Mouse (Mus musculus): ENCODE data around the gene Secisbp2. TPM values are rescaled to one million over a fixed set of nuclear protein-coding genes. Genes with fewer than 3 reads are reported as not detected.

The Secisbp2 gene
- polyA plus RNA-seq, 1 experiment from 2014 or later: 29.5 TPM

DNA sequence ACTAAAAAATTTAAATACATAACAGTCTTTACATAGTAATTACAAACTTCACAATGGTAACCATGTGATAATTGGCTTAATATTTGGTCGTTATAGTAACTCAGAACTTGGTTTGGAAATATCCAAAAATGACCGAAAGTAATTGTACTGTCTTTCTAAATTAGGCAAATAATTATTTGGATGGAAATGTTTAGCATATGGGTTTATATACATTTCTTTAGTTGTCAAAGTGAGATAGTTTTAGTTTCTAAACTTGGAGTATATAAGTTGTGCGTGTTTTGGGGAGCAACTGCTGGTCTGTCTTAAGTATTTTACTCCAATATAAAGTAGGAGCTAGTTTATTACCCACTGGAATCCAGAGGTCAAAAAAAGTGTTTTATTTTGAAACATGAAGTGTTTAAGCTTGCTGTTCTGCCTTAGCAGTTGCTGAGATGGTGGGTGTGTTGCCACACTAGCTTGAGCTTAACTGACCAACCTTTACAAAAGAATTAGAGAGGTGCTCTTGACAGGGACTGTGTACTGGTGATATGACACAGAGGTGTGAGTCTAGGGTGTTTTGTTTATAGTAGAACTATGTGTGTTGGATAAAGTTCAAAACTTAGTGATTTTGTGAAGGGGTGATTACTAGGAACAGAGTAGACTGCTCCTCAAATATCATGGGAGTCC lies 5.0 kb upstream of the Secisbp2 start:
- 26% methylated on average over 3 of the region's 3 CpGs for WGBS
- Histone ChIP-seq H3K9ac (ENCODE audit: low read length) (peak overlapping the region; percentile 85), H3K36me3 (ENCODE audit: control insufficient read depth, insufficient read depth, low read length) (no peaks in the 10 kb centered on the region), H3K9me3 (replicated peaks; ENCODE audit: control insufficient read depth, low read length) (no peaks in the 10 kb centered on the region), H3K4me2 (ENCODE audit: low read length) (peak overlapping the region; percentile 79), H3K27ac (ENCODE audit: low read depth, low read length) (no peak overlapping the region), H3K27me3 (replicated peaks; ENCODE audit: control insufficient read depth, insufficient read depth, low read length) (no peaks in the 10 kb centered on the region), H3K4me3 (ENCODE audit: low read depth, low read length) (peak overlapping the region; percentile 69), H3K4me1 (ENCODE audit: control insufficient read depth, insufficient read depth, low read length) (peaks cover 19% of the 10 kb centered on the region)
- DNase-seq (ENCODE audit: low spot score) (no peak), ATAC-seq (no peak)

DNA sequence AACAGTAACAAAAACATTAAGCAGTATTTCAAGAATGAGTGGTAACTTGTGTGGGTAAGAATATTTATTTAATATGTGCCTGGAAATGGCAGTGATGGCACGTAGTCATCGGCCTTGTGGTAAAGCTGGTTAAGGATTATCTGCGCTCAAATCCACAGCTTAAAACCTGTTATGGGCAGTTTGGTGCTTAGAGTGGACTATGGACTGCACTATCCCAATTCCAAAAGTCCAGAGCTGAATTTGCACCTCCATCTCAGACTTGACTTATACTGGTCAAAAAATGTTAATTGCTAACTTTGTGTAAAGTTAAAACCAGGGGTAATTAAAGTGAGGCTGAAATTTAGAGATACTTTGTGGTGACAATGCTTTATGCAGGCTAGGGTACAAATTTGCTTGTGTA lies 3.7 kb upstream of the Secisbp2 start:
- no peaks in the 10 kb centered on the region for H3K27me3 ChIP-seq (replicated peaks; ENCODE audit: control insufficient read depth, insufficient read depth, low read length)
- peaks cover 21% of the 10 kb centered on the region for H3K4me1 ChIP-seq (ENCODE audit: control insufficient read depth, insufficient read depth, low read length)
- H3K27ac ChIP-seq (ENCODE audit: low read depth, low read length): no peak overlapping the region
- DNase-seq (ENCODE audit: low spot score): no peak
- WGBS: 93% methylated on average over 3 of the region's 3 CpGs
- peak overlapping the region; percentile 32; the same call in 1 of the 2 replicates for H3K9ac ChIP-seq (ENCODE audit: low read length)
- peaks cover 2% of the 10 kb centered on the region; the same call in 1 of the 2 replicates for H3K36me3 ChIP-seq (ENCODE audit: control insufficient read depth, insufficient read depth, low read length)
- H3K9me3 ChIP-seq (replicated peaks; ENCODE audit: control insufficient read depth, low read length): no peaks in the 10 kb centered on the region
- no peak overlapping the region for H3K4me3 ChIP-seq (ENCODE audit: low read depth, low read length)
- no peak for ATAC-seq
- H3K4me2 ChIP-seq (ENCODE audit: low read length): peak overlapping the region; percentile 79

DNA sequence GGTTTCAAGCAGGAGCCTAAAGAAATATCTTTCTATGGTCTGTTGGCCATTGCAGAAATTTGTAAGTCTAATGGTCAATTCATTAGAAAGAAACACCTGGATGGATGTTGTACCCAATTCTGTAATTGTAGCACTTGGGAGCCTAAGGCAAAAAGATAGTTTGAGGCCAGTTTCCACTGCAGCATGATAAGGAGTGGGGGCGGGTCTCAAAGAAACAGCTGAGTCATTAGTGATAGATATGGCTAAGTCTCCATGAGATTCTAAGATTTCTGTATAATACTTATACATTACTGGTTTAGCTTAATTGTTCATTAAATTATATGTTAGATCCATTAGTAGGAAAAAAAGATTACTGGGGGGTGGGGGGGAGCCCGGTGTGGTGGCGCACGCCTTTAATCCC lies 3.3 kb upstream of the Secisbp2 start:
- no peak for ATAC-seq
- 85% methylated on average over 4 of the region's 4 CpGs for WGBS

DNA sequence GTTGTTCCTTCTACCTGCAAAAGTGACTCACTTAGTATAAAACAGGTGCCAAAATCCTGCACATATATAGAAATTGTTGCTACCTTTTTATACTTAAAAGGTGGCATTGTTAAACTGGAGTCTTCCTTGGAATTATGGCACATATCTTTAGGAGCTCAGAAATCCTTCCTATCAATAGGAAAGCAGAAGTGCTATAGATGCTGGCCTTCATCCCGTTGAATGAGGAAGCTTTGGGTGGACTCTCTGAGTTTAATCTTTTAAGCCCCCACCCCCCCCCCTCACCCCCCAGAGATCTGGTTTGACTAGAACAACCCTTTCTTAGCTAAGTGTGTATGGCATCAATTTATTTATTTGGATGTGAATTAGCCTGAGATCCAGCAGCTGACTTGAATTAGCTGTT lies 1.8 kb upstream of the Secisbp2 start:
- Histone ChIP-seq H3K4me2 (ENCODE audit: low read length) (no peak overlapping the region), H3K9ac (ENCODE audit: low read length) (no peak overlapping the region), H3K27me3 (replicated peaks; ENCODE audit: control insufficient read depth, insufficient read depth, low read length) (no peaks in the 10 kb centered on the region), H3K27ac (ENCODE audit: low read depth, low read length) (no peak overlapping the region), H3K9me3 (replicated peaks; ENCODE audit: control insufficient read depth, low read length) (no peaks in the 10 kb centered on the region), H3K4me3 (ENCODE audit: low read depth, low read length) (no peak overlapping the region), H3K4me1 (ENCODE audit: control insufficient read depth, insufficient read depth, low read length) (peaks cover 21% of the 10 kb centered on the region), H3K36me3 (ENCODE audit: control insufficient read depth, insufficient read depth, low read length) (peaks cover 18% of the 10 kb centered on the region; the same call in 1 of the 2 replicates)
- WGBS: 45% methylated on average over 1 of the region's 1 CpGs
- ATAC-seq (no peak), DNase-seq (ENCODE audit: low spot score) (no peak)

More for the DNA sequence above, 3.3 kb upstream of the Secisbp2 start:
- no peak for DNase-seq (ENCODE audit: low spot score)
- Histone ChIP-seq H3K4me1 (ENCODE audit: control insufficient read depth, insufficient read depth, low read length) (peaks cover 21% of the 10 kb centered on the region), H3K4me3 (ENCODE audit: low read depth, low read length) (no peak overlapping the region), H3K9me3 (replicated peaks; ENCODE audit: control insufficient read depth, low read length) (no peaks in the 10 kb centered on the region), H3K27me3 (replicated peaks; ENCODE audit: control insufficient read depth, insufficient read depth, low read length) (no peaks in the 10 kb centered on the region), H3K27ac (ENCODE audit: low read depth, low read length) (no peak overlapping the region), H3K36me3 (ENCODE audit: control insufficient read depth, insufficient read depth, low read length) (peaks cover 6% of the 10 kb centered on the region; the same call in 1 of the 2 replicates), H3K4me2 (ENCODE audit: low read length) (peak overlapping the region; percentile 79; the same call in 1 of the 2 replicates), H3K9ac (ENCODE audit: low read length) (no peak overlapping the region)

DNA sequence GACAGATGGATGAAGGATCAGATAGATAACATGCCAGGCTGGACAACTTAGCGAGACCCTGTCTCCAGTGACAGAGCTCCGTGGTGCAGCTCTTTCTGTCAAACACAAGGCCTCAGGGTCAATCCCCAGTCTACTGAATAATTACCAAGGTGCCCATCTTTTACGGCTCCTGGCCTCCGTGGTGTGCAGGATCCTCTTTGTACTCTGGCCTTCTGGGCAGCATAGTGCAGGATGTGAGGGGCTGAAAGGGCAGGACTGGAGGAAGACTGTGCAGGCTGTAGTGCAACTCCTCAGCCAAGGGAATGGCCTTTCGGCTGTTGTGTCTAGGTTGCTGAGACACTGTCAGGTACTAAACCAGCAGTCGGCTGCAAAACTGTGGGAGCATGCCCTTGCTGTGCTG lies 1.7 kb downstream of the Secisbp2 start:
- Histone ChIP-seq H3K9me3 (replicated peaks; ENCODE audit: control insufficient read depth, low read length) (no peaks in the 10 kb centered on the region), H3K4me3 (ENCODE audit: low read depth, low read length) (no peak overlapping the region), H3K4me2 (ENCODE audit: low read length) (no peak overlapping the region), H3K4me1 (ENCODE audit: control insufficient read depth, insufficient read depth, low read length) (peaks cover 7% of the 10 kb centered on the region), H3K27ac (ENCODE audit: low read depth, low read length) (no peak overlapping the region), H3K27me3 (replicated peaks; ENCODE audit: control insufficient read depth, insufficient read depth, low read length) (no peaks in the 10 kb centered on the region), H3K36me3 (ENCODE audit: control insufficient read depth, insufficient read depth, low read length) (peaks cover 51% of the 10 kb centered on the region), H3K9ac (ENCODE audit: low read length) (no peak overlapping the region)
- DNase-seq (ENCODE audit: low spot score) (no peak), ATAC-seq (no peak)
- WGBS: 94% methylated on average over 6 of the region's 6 CpGs

DNA sequence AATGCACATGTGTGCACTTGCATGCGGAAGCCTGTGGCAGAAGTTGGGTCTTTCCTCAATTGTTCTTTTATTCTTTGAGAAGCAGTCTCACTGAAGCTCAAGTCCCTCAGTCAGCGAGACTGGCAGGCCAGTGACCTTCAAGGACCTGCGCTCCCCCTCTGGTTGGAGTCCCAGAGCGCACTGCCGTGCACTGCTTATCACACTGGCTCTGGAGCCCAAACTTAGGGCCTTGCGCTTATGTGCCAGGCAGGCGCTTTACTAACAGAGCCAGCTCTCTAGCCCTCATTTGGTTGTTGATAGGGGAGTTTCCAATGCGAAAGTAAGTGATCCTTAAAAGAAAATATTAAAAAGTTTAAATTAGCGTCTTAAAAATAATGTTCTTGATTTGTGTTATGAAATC lies 2.5 kb downstream of the Secisbp2 start:
- Histone ChIP-seq H3K9me3 (replicated peaks; ENCODE audit: control insufficient read depth, low read length) (no peaks in the 10 kb centered on the region), H3K4me3 (ENCODE audit: low read depth, low read length) (no peak overlapping the region), H3K4me2 (ENCODE audit: low read length) (no peak overlapping the region), H3K36me3 (ENCODE audit: control insufficient read depth, insufficient read depth, low read length) (peaks cover 57% of the 10 kb centered on the region), H3K27ac (ENCODE audit: low read depth, low read length) (no peak overlapping the region), H3K4me1 (ENCODE audit: control insufficient read depth, insufficient read depth, low read length) (peaks cover 7% of the 10 kb centered on the region), H3K9ac (ENCODE audit: low read length) (no peak overlapping the region), H3K27me3 (replicated peaks; ENCODE audit: control insufficient read depth, insufficient read depth, low read length) (no peaks in the 10 kb centered on the region)
- WGBS: 97% methylated on average over 9 of the region's 9 CpGs
- DNase-seq (ENCODE audit: low spot score): no peak
- no peak for ATAC-seq

DNA sequence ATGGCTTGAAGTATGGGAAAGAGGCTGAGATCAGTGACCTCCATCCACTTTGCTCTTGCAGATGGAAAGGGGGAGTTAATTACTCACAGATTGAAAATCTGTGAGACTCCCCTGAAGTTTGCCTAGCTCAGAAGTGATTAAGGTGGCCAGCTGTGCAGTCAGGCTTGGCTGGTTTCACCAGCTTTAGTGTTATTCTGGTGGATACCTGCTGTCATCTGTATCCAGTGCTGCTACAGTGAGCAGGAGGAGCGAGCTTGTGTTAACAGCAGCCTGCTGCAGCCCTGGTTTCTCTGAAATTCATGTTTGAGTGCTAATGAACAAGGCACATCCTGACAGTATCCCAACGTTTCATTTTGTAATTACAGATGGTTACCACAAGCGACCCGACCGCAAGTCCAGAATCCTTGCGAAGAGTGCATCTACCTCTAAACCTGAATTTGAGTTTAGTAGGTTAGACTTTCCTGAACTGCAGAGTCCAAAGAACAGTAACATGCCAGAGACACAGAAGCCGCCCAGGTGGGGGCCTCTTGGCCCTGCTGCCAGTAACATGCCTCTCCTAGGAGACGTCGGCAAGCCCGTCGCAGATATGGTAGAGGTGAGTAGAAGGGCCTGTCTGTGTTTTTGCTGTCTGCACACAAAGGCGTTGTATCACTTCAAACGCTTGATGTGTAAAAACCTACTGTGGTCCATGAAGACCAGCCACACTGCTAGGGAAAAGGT lies 5.2 kb downstream of the Secisbp2 start:
- WGBS: 98% methylated on average over 13 of the region's 13 CpGs
- DNase-seq (ENCODE audit: low spot score) (no peak), ATAC-seq (no peak)
- Histone ChIP-seq H3K9me3 (replicated peaks; ENCODE audit: control insufficient read depth, low read length) (no peaks in the 10 kb centered on the region), H3K27me3 (replicated peaks; ENCODE audit: control insufficient read depth, insufficient read depth, low read length) (no peaks in the 10 kb centered on the region), H3K4me3 (ENCODE audit: low read depth, low read length) (no peak overlapping the region), H3K9ac (ENCODE audit: low read length) (no peak overlapping the region), H3K4me1 (ENCODE audit: control insufficient read depth, insufficient read depth, low read length) (peaks cover 3% of the 10 kb centered on the region; the same call in 1 of the 2 replicates), H3K27ac (ENCODE audit: low read depth, low read length) (no peak overlapping the region), H3K4me2 (ENCODE audit: low read length) (no peak overlapping the region), H3K36me3 (ENCODE audit: control insufficient read depth, insufficient read depth, low read length) (peaks cover 82% of the 10 kb centered on the region)

DNA sequence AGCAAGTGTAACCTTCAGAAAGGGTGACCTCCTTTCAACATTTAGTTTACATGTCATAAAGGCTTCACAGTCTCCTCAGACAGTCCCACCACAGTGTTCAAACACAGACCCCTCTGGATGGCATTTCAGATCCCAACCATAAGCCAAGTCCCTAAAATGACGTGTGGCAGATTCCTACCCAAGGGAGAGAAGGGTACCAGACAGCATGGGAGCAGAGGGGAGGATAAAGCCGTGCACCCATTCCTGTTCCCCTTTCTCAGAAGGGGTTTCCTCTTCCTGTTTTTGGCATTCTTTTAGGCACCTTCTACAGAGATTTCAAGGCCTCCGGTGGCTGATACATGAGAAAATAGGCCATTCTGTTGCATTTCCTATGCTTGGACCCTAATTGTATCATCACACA lies 6.6 kb downstream of the Secisbp2 start:
- Histone ChIP-seq H3K27me3 (replicated peaks; ENCODE audit: control insufficient read depth, insufficient read depth, low read length) (no peaks in the 10 kb centered on the region), H3K9me3 (replicated peaks; ENCODE audit: control insufficient read depth, low read length) (no peaks in the 10 kb centered on the region), H3K27ac (ENCODE audit: low read depth, low read length) (no peak overlapping the region), H3K4me2 (ENCODE audit: low read length) (no peak overlapping the region), H3K4me1 (ENCODE audit: control insufficient read depth, insufficient read depth, low read length) (no peaks in the 10 kb centered on the region), H3K4me3 (ENCODE audit: low read depth, low read length) (no peak overlapping the region), H3K36me3 (ENCODE audit: control insufficient read depth, insufficient read depth, low read length) (peaks cover 92% of the 10 kb centered on the region), H3K9ac (ENCODE audit: low read length) (no peak overlapping the region)
- 95% methylated on average over 3 of the region's 3 CpGs for WGBS
- ATAC-seq (no peak), DNase-seq (ENCODE audit: low spot score) (no peak)

DNA sequence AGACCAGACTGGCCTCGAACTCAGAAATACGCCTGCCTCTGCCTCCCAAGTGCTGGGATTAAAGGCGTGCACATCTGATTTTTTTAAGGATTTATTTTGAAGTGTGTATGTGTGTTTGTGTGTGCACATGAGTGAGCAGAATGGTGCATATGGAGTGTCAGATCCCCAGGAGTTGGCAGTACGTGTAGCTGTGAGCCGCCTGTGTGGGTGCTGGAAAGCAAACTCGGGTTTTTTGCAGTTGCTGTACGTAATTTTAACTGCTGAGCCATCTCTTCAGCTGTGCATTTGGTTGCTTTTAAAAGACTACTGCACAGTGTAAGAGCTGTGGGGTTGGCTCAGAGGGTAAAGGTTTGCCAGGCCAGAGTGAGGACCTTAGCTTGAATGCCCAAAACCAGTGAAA lies 8.1 kb downstream of the Secisbp2 start:
- H3K9ac ChIP-seq (ENCODE audit: low read length): no peak overlapping the region
- no peaks in the 10 kb centered on the region for H3K27me3 ChIP-seq (replicated peaks; ENCODE audit: control insufficient read depth, insufficient read depth, low read length)
- ATAC-seq: no peak
- no peak for DNase-seq (ENCODE audit: low spot score)
- no peaks in the 10 kb centered on the region for H3K9me3 ChIP-seq (replicated peaks; ENCODE audit: control insufficient read depth, low read length)
- H3K36me3 ChIP-seq (ENCODE audit: control insufficient read depth, insufficient read depth, low read length): peaks cover 91% of the 10 kb centered on the region
- no peak overlapping the region for H3K4me2 ChIP-seq (ENCODE audit: low read length)
- H3K27ac ChIP-seq (ENCODE audit: low read depth, low read length): no peak overlapping the region
- no peak overlapping the region for H3K4me3 ChIP-seq (ENCODE audit: low read depth, low read length)
- H3K4me1 ChIP-seq (ENCODE audit: control insufficient read depth, insufficient read depth, low read length): no peaks in the 10 kb centered on the region
- WGBS: 91% methylated on average over 7 of the region's 7 CpGs
